Mouse (Mus musculus) B cell, adult 2 months (primary cell): Measurements from ENCODE around the gene Wdr81.
"Not testable (repeated sequence)": the region's sequence is repeated elsewhere in the genome, so short reads cannot be mapped to it uniquely, and the experiment has no call there.

Experiments used
- DNase-seq, 2 experiments: peaks; one replicate each; pipeline ENCODE4 v3.0.0; 2022

The Wdr81 gene

DNA sequence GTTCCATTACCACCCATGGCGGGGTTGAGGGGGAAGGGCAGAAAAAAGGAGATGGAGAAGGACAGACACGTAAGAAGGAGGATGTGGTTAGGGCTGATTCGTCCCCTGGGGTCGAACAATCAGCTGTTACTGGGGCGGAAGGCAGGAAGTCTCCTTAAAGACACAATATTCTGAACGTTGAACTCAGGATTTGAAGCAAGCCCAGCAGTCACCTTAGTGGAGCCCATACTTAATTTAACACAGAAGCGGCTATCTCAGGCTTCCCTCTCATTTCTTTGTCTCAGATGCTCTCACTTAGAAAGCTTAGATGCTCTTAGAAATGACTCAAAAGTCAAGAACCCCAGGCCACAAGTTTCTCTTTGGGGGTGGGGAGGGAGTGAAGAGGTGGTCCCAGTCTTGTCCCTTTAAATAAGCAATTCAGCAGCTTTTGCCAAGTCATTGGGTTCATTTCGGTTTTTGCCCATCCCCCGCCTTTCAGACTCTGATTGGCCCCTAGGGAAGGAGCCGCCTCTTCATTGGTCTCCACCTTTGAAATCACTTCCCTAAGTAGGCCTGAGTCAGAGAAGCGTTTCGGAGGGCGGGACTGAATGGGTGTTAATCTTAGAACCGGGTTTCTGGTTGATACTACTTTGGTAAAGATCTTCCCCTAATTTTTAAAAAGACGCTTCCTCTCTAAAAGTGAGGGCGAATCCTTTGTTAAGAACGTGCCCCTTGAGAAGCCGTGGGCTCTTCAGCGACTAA, 5.8 kb upstream of the Wdr81 start:
- DNase-seq, result peak; percentile 88 to 92

DNA sequence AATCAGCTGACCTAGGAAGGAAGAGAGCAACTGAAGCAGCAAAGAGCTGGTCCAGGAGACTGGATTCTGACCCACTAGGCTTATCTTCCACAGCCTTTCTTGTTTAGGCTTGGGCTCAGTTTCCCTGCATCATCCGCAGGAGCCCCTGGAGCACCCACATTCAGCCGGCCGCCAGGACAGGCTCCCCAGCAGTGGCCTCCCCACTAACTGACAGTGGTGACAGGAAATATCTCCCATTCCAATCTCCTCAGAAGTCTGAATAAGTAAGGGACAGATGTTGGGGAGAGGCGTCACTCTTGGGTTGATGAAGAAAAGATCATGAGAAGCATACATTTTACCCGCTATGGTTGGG, 5.2 kb upstream of the Wdr81 start:
- DNase-seq, result no peak

DNA sequence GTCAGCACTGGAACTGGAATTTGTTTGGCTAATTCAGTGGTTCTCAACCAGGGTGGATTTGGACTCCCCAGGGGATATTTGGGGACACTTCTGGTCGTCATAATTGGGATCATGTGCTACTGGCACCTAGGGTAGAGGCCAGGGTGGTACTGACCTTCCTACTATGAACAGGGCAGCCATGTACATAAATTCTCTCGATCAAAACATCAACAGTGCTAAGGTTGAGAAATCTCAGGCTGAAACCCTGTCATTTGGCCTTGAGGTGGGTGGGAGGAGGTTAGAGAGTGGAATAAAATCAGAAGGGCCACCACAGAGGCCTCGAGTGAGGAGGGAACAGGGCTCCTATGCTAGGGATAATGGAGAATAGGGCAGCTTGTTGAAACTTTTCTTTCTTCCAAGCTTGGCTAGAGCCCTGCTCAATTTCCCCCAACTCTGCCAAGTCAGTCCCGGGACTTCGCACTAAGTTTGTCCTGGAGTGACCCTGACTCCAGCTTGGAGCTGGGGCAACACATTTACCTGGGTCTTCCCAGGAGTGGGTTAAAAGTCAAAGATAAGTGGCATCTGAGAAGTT, 4.7 kb upstream of the Wdr81 start:
- DNase-seq, result no peak

GRCm38 (mm10) chr11:75458628-75459041, 4.1 kb upstream of the Wdr81 start:
- peak in 1 of 2 experiments; percentile 32 for DNase-seq

DNA sequence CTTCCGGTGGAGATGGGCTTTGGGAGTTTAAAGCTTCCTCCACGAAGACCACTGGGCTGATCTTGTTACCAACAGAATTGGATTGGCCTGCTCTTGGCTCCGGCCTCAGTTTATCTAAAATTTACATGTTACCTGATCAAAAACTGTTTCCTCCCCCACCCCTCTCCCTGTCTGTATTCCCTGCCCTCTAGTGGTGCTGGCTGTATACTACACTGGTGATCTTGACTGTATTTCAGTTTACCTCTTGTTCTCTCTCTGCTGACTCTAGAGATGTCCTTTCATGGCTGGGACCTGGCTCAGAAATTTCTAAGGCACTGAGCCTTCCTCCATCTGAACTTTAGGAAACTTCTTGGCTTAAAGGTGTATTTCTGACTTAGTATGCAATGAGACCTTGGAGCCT, 3.7 kb upstream of the Wdr81 start:
- peak; percentile 46 to 48 for DNase-seq

- DNase-seq, result no peak
These were observed 1.9 kb upstream of the Wdr81 start for GRCm38 (mm10) chr11:75456440-75456871.

DNA sequence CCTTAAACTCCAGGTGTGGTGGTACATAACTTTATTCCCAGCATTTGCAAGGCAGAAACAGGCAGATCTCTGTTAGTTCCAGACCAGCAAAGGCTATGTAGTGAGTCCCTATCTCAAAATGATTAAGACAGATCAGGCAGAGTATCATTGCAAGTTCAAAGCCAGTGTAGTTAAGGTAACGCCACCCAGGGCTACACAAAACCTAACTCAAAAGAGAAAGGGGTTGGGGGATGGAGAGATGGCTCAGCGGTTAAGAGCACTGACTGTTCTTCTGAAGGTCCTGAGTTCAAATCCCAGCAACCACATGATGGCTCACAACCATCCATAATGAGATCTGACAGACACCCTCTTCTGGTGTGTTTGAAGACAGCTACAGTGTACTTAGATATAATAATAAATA, 1.5 kb upstream of the Wdr81 start:
- DNase-seq, result not testable (repeated sequence)

- peak; percentile 59 to 61 for DNase-seq
These were observed 672 bp upstream of the Wdr81 start for GRCm38 (mm10) chr11:75455041-75455736.

DNA sequence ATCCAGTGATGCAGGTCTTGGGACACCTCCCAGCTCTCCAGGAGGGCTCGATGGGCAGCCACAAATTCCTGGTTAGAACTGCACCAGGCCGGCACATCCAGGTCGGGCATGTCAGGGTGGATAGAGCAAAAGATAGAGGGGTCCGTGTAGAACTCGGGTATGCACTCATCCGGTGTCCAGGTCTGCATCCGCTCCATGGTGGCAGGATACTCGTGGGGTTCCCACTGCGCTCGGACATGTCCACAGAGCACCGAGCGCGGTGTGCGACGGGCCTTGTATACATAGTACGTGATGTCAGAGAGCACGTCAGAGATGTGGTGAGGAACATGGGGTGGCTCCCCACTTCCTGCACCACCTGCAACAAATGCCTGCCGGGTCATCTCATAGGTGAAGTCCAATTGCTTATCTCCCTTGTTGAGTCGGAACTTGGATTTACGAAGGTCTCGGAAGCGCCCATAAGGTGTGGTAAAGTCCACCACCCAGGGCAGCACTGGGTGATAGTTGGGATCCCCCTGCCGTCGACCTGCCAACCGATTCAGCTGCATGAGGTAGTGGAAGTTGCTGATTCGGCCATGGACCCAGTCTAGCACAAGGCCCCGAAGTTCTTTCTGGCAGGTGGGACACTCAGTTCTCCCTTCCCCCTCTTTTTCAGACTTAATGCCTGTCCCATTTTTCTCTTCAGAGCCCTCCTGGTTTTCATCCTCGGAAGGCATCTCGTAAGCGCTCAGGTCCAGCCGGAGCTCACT, 1.5 kb downstream of the Wdr81 start:
- no peak for DNase-seq

GRCm38 (mm10) chr11:75452081-75452480, 2.4 kb downstream of the Wdr81 start:
- DNase-seq, result no peak

- no peak for DNase-seq
These were observed 3.6 kb downstream of the Wdr81 start for GRCm38 (mm10) chr11:75450936-75451335.

- no peak for DNase-seq
These were observed 4.1 kb downstream of the Wdr81 start for GRCm38 (mm10) chr11:75450304-75450908.

GRCm38 (mm10) chr11:75449695-75450094, 4.8 kb downstream of the Wdr81 start:
- no peak for DNase-seq

GRCm38 (mm10) chr11:75448575-75448974, 5.9 kb downstream of the Wdr81 start:
- no peak for DNase-seq

DNA sequence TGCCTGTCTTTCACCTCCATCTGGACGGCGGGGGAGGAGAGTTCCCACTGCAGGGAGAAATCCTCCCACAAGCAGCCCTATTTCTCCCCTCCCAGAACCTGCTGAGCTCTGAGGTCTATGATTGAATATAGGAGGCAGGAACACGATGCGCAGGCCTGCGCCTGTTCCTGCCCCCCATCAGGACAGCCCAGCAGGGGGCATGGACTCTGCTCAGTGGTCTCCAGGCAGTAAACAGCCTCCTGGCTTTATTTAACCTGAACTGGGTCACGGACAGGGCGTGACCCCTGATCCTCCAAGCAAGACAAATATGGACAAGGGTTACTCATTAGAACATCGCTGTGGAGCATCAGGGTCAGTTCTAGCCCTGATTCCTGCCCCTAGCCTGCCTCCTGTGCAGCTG, 10.8 kb downstream of the Wdr81 start:
- DNase-seq, result no peak

DNA sequence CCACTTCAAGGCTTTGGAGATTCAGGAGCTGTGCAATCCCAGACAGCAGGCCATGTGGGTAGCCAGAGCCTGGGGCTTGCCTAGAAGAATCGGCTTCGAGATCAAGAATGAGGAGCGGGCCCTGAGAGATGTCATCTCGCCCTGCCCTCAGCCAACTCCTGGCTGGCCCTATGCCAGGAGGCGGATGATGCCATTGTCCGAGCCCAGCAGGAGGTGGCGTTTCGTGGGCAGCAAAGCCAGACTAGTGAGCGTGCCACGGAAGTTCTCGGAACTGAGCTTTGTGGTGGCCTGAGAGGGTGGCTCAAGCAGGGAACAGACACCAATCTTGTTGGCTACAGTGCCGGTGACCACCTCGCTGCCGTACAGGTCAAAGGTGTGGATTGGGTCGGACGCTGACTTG, 12.9 kb downstream of the Wdr81 start:
- DNase-seq, result no peak

DNA sequence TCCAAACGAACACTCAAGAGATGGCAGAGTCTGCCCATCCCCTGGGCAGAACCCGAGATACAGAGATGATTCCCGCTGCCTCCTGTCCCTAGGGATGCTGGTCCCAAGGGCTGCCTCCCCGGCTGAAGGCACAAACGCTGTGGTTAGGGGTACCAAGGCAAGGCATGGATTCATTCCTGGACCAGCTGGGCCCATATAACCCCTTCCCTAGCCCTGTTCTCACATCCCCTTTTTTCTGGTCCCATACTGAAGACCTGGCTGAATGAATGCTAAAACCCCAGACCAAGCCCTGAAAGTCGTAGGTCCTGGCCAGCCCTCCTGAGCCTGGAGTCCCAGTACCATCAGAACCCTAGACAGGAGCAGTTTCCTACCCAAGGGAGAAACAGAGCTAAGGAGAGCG, 13.5 kb downstream of the Wdr81 start:
- no peak for DNase-seq

DNA sequence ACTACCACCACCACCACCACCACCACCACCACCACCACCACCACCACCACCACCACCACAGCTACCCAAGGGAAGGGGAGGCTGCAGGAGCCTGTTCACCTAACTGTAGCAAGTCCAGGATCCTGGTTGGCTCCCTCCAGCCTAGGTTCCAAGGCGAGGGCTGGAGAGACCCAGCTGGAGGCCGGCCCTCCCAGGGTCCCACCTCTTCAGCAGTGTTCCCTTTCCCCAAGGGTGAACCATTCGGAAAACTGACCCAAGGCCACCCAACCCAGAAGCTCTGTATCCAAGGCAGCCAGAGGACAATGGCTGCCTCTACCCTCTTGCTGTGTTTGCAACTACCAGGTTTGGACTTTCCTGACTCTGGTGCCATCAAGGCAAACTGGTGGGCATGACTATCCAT, 14.6 kb downstream of the Wdr81 start:
- no peak for DNase-seq

DNA sequence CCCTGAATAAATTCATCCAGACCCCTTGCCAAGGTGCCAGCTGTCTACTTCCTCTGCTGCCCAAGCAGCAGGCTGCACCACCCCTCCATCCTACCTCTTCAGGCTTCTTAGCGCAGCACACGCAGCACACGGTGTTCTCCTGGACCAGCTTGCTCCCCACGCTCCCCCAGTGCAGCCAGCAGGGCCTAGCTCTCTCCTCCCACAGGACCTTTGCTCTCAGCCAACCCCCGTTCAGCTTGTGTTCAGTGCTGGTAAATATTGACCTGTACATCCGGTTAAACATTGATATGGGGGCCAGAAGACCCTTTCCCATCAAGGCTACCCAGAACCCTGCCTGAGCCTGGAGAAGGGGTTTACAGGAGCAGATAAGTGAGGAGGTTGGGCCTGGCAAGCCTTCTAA, 15.2 kb downstream of the Wdr81 start, which contains the start of gene Serpinf2:
Serpinf2 (minus strand) TSS at position 229 of the 400 bp plus-strand sequence.
- DNase-seq, result no peak

- no peak for DNase-seq
These were observed 15.7 kb downstream of the Wdr81 start for GRCm38 (mm10) chr11:75438804-75439203.

DNA sequence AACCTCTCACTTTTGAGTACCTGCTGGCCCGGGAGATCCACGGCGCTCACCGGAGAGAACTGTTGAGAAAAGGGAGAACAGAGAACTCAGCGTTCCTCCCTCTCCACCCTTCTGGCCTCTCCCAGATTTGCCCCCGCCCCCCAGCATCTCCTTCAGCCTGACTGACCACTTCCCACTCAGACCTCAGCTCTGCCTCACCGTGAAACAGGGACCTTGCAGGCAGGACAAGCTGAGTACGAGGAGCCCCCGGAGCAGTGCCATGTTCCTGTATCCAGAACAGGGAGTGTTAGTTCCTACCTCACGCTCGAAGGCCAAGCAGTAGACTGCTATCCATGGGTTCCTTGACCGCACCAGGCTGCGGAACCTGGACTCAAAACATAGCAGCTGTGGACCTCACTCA, 16.3 kb downstream of the Wdr81 start:
- no peak for DNase-seq

DNA sequence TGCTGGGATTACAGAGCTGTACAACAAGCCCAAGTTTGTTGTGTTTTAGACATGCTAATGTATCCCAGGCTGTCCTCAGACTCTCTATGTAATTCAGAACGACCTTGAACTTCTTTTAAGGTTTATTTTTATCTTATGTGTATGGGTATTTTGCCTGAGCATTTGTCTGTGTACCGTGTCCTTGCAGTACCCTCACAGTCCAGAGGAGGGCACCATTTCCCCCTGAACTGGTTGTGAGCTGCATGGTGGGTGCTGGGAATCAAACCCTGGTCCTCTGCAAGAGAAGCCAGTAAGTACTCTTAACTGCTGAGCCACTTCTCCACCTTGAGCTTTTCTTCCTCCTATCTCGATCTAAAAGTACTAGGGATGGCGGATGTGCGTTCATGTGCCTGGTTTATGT, 20.4 kb downstream of the Wdr81 start:
- DNase-seq, result peak in 1 of 2 experiments; percentile 37

GRCm38 (mm10) chr11:75431307-75431706, 23.2 kb downstream of the Wdr81 start:
- no peak for DNase-seq
